Mouse (Mus musculus) skeletal muscle tissue, adult 2 months (tissue): ENCODE measurements around the gene Ranbp6.

Experiments used
- DNase-seq: peaks from one replicate; pipeline ENCODE4 v3.0.0-alpha.2; 2012; ENCODE audit warnings: low read depth, low spot score

The Ranbp6 gene

DNA sequence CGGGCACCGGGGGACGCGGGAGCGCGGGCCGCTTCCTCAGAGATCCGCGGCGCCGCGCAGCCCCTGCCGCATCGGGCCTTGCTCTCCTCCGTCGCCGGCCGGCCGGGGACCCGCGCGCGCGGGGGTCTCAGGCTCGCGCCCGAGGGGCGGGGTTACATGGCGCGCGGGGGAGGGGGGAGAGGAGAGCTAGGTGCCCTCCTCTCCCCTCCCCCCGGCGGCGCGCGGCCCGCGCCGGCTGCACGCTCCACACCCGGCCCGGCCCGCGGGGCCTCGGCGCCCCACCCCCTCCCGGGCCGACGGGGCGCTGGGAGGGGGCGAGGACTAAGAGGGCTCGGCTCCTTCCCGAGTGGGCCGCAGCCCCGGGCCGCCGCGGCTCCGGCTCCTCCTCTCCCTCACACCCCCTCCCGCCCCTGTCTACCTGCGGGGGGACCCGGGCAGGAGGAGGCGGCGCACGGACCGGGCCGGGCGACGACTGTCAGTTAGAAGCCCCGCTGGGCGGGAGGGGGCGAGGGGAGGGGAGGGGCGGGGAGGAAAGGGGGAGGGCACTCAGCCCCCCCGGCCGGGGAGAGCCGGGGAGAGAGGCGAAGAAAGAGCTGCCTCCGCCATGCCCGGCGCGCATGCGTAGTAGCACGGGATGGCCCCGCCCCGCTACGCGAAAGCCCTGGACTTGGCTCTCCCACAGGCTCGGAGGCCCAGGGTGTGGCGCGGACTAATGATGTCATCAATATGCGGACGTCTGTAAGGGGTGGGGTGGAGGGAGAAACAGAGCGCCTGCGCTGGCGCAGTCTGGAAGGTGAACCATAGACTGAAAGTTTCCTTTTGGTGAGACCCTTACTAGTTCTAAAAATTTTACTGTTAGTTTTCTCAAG, 6.6 kb downstream of the Ranbp6 start, which contains the start of gene 9930021J03Rik:
9930021J03Rik (minus strand) TSS at position 73 of the 869 bp plus-strand sequence.
- DNase-seq = peak; percentile 99

DNA sequence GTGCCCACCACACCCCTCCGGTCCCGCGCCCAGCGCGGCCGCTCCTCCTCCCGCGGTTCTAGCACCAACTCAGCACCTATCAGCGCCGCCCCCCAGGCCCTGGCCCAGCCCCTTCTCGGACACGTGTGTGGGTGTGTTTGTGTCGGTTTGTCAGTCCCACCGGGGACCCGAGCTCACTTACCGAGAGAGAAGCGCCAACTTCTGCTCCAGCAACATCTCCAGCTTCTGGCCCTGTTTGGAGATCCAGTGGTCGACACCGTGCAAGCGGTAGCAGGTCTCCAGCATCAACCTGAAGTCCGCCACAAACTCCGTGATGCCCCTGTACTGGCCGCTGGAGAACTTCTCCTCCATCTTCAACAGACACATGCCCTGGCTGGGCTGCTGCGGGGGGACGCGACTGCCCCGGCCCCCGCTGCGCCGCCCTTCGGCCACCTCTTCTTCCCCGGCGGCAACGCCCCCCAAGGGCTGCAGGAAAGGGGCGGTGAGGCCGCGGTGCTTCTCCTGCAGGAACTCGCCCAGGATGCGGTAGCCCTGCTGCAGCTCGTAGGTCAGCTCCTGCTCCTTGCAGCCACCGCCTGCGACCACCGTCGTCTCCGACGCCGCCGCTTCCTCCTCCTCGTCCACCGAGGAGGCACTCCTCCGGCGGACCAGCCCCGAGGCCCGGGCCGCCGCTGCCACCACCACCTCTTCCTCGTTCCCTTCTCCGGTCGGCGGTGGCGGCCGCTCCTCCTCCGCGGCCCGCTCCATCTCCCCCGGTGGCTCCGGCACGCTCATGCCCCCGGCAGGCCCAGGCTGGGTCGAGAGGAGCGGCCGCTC, 7.5 kb downstream of the Ranbp6 start:
- peak; percentile 54 for DNase-seq

DNA sequence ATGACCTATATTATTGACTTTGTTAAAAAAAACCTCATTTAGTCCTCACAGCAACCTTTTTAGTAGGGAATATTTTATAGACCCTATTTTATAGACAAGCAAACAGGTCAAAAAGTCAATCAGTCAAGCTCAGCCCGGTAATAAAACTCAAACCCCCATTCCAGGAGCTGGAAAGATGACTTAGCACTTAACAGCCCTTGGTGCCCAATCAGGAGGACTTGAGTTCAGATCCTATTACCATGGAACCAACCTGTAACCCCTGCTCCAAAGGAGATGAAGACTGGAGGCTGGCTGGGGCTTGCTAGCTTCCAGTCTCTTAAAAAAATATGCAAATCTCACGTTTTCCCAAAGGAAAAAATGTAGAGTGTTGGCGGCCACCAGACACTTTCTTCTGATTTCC, 8.8 kb downstream of the Ranbp6 start:
- DNase-seq = no peak

GRCm38 (mm10) chr19:29797371-29797770, 15.4 kb downstream of the Ranbp6 start:
- no peak for DNase-seq

DNA sequence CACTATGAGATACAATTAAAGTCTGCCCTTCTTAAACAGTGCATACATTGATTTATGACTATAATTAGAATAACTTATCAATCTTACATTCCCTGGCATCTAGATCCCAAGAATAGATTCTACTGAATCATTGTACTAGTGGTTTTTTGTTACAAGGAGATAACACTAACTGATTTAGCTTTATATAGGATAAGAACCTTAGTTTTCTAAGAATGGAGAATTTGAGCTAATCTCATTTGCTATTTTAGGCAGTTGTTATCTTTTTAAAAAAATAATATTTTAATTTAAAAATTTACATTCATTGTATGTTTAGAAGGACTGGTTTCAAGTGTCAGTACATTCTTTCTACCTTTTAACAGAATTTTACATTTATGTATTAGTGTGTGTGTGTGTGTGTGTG, 24.8 kb downstream of the Ranbp6 start:
- DNase-seq = no peak

GRCm38 (mm10) chr19:29782914-29783313, 29.9 kb downstream of the Ranbp6 start:
- DNase-seq = no peak
